Mouse (Mus musculus): ENCODE data around the gene Tns3. TPM values are rescaled to one million over a fixed set of nuclear protein-coding genes. Genes with fewer than 3 reads are reported as not detected.

The Tns3 gene
- total RNA-seq, 4 experiments from 2014 or later = 4.4 to 8.4 (median 6.1) TPM

- no peak for DNase-seq (ENCODE audit: low spot score in 2 of 2)
These were observed 12.8 kb downstream of the Tns3 start for GRCm38 (mm10) chr11:8651448-8652035.

- no peak for DNase-seq (ENCODE audit: low spot score in 2 of 2)
These were observed 18.7 kb downstream of the Tns3 start for GRCm38 (mm10) chr11:8645609-8646008.

- DNase-seq (ENCODE audit: low spot score in 2 of 2) = no peak
These were observed 20.1 kb downstream of the Tns3 start for GRCm38 (mm10) chr11:8644272-8644671.

GRCm38 (mm10) chr11:8641634-8642277, 22.6 kb downstream of the Tns3 start:
- DNase-seq (ENCODE audit: low spot score in 2 of 2) = no peak

GRCm38 (mm10) chr11:8639726-8640125, 24.6 kb downstream of the Tns3 start:
- no peak for DNase-seq (ENCODE audit: low spot score in 2 of 2)

GRCm38 (mm10) chr11:8639007-8639718, 25.2 kb downstream of the Tns3 start:
- DNase-seq (ENCODE audit: low spot score in 2 of 2) = no peak

- DNase-seq (ENCODE audit: low spot score in 2 of 2) = no peak
These were observed 26.6 kb downstream of the Tns3 start for GRCm38 (mm10) chr11:8637469-8638447.

- DNase-seq (ENCODE audit: low spot score in 2 of 2) = no peak
These were observed 27.7 kb downstream of the Tns3 start for GRCm38 (mm10) chr11:8636680-8637079.

- DNase-seq (ENCODE audit: low spot score in 2 of 2) = no peak
These were observed 28.6 kb downstream of the Tns3 start for GRCm38 (mm10) chr11:8635778-8636177.

- no peak for DNase-seq (ENCODE audit: low spot score in 2 of 2)
These were observed 29.5 kb downstream of the Tns3 start for GRCm38 (mm10) chr11:8634728-8635410.

- DNase-seq (ENCODE audit: low spot score in 2 of 2) = no peak
These were observed 32.2 kb downstream of the Tns3 start for GRCm38 (mm10) chr11:8632163-8632562.

GRCm38 (mm10) chr11:8629862-8630390, 34.4 kb downstream of the Tns3 start:
- no peak for DNase-seq (ENCODE audit: low spot score in 2 of 2)

GRCm38 (mm10) chr11:8629326-8629725, 35.0 kb downstream of the Tns3 start:
- DNase-seq (ENCODE audit: low spot score in 2 of 2) = no peak

- DNase-seq (ENCODE audit: low spot score in 2 of 2) = no peak
These were observed 35.5 kb downstream of the Tns3 start for GRCm38 (mm10) chr11:8628846-8629253.

- DNase-seq (ENCODE audit: low spot score in 2 of 2) = no peak
These were observed 37.2 kb downstream of the Tns3 start for GRCm38 (mm10) chr11:8627156-8627555.

GRCm38 (mm10) chr11:8626715-8627114, 37.6 kb downstream of the Tns3 start:
- DNase-seq (ENCODE audit: low spot score in 2 of 2) = no peak

GRCm38 (mm10) chr11:8625915-8626604, 38.3 kb downstream of the Tns3 start:
- DNase-seq (ENCODE audit: low spot score in 2 of 2) = no peak

- DNase-seq (ENCODE audit: low spot score in 2 of 2) = no peak
These were observed 38.9 kb downstream of the Tns3 start for GRCm38 (mm10) chr11:8625451-8625850.

GRCm38 (mm10) chr11:8624179-8624886, 40.0 kb downstream of the Tns3 start:
- DNase-seq (ENCODE audit: low spot score in 2 of 2) = peak; percentile 5 to 27

- no peak for DNase-seq (ENCODE audit: low spot score in 2 of 2)
These were observed 40.5 kb downstream of the Tns3 start for GRCm38 (mm10) chr11:8623852-8624178.
